ENCODE assay signal across 11 mouse cellular contexts in the genomic region with DNA sequence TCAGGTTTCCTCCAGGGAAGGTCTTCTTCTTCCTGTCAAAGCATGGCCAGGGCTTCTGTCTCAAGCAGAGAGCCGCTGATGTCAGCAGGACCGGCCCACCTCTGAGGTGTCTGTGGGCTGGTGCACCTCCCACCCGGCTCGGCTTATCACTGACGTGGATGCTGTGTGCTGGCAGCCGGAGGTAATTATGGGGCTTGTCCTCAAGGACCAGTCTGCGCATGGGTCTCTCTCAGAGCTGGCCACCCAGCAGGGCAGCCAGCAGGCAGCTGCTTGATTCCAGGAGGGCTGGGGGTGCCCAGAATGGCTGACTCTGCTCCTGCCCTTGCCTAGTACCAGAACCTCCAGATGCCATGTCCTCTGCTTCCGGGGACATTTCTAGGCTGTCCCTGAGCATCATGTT. TPM values are rescaled to one million over a fixed set of nuclear protein-coding genes. Genes with fewer than 3 reads are reported as not detected.
DNase-seq lines count a peak whose midpoint lies in the region; ATAC-seq and TF ChIP-seq lines count a peak whose summit lies in the region.
"Had no signal": no experiment of that assay in that cellular context is flagged by ENCODE, and none has a peak within 500 bp of the region (broad histone marks: within the 10 kb centered on the region; RNA-seq: fewer than 3 reads in every experiment).

No protein-coding gene starts in this region.

- no peaks in the 10 kb centered on the region for H3K9me3 ChIP-seq in kidney, embryonic 15.5 days (replicated peaks)
- no peaks in the 10 kb centered on the region for H3K9me3 ChIP-seq in hindbrain, postnatal 0 days (ENCODE audit: low read length)
- H3K9me3 ChIP-seq: limb, embryonic 12.5 days had no signal

- H3K4me2 ChIP-seq in kidney, embryonic 15.5 days = no peak overlapping the region
- no peak overlapping the region for H3K4me2 ChIP-seq in hindbrain, postnatal 0 days (ENCODE audit: low read depth, low read length)
- H3K4me2 ChIP-seq: limb, embryonic 12.5 days had no signal

- 43% methylated on average over 8 of the region's 8 CpGs for WGBS in kidney, embryonic 15.5 days
- WGBS in hindbrain, postnatal 0 days = 55% methylated on average over 8 of the region's 8 CpGs

- H3K27ac ChIP-seq in kidney, embryonic 15.5 days = no peak overlapping the region
- H3K27ac ChIP-seq in hindbrain, postnatal 0 days = 0 out of 2 replicates have a peak overlapping the region, but pooled peaks have one; percentile 15
- H3K27ac ChIP-seq: limb, embryonic 12.5 days had no signal

- H3K27me3 ChIP-seq in kidney, embryonic 15.5 days = no peaks in the 10 kb centered on the region; the same call in 1 of the 2 replicates
- no peaks in the 10 kb centered on the region for H3K27me3 ChIP-seq in hindbrain, postnatal 0 days (ENCODE audit: insufficient read depth, low read length)

- 0 out of 2 replicates have a peak, but pooled peaks have one; percentile 29 for ATAC-seq in kidney, embryonic 15.5 days (replicated peaks; ENCODE audit: low FRiP score)
- ATAC-seq in hindbrain, postnatal 0 days = peak; percentile 12; the same call in 1 of the 2 replicates
- ATAC-seq: forebrain, embryonic 16.5 days had no signal

- TF ChIP-seq CTCF in hindbrain, postnatal 0 days (IDR thresholded peaks at IDR 0.05; ENCODE audit: low read depth) = no peak

- H3K9ac ChIP-seq in kidney, embryonic 15.5 days = no peak overlapping the region
- no peak overlapping the region for H3K9ac ChIP-seq in hindbrain, postnatal 0 days (replicated peaks; ENCODE audit: low read length)
- H3K9ac ChIP-seq: limb, embryonic 12.5 days had no signal

- DNase-seq in embryo, embryonic 10.5 days (ENCODE audit: low spot score) = peak; percentile 16
- no peak for DNase-seq in embryo, embryonic 10 days (ENCODE audit: low spot score)
- no peak for DNase-seq in kidney, adult 11 months
- DNase-seq in MN1 (ENCODE audit: low spot score) = peak; percentile 77
- DNase-seq in hindbrain, postnatal 0 days (ENCODE audit: low spot score) = no peak
- DNase-seq in left cerebral cortex, postnatal 10 days (ENCODE audit: extremely low spot score in 1 of 2, low spot score in 2 of 2) = no peak
- DNase-seq in thymus, postnatal 25 days = no peak
- DNase-seq: cerebellum, postnatal 36 days had no signal

- intact Hi-C loops in left cerebral cortex, postnatal 10 days (cut with DNase I) = no loop called here

- no peaks in the 10 kb centered on the region for H3K36me3 ChIP-seq in kidney, embryonic 15.5 days
- H3K36me3 ChIP-seq in hindbrain, postnatal 0 days (ENCODE audit: insufficient read depth, low read length) = no peaks in the 10 kb centered on the region
- H3K36me3 ChIP-seq: limb, embryonic 12.5 days had no signal

- H3K4me1 ChIP-seq in kidney, embryonic 15.5 days = peaks cover 15% of the 10 kb centered on the region; the same call in 1 of the 2 replicates
- H3K4me1 ChIP-seq in hindbrain, postnatal 0 days (ENCODE audit: insufficient read depth, low read length) = no peaks in the 10 kb centered on the region; the same call in 1 of the 2 replicates

- no peak overlapping the region for H3K4me3 ChIP-seq in kidney, embryonic 15.5 days (replicated peaks)
- H3K4me3 ChIP-seq in hindbrain, postnatal 0 days (ENCODE audit: low read length) = no peak overlapping the region
- H3K4me3 ChIP-seq: limb, embryonic 12.5 days had no signal

RNA-seq across cellular contexts. Expression of gene Cbx4, which starts 19.7 kb away (rescaled TPM):
- 8.6 and 9.9 TPM in 2 replicates for polyA plus RNA-seq in kidney, embryonic 15.5 days (2015; fragmentation: Nextera tagmentation; extraction: Ambion mirVana)
- 33.6 and 41.3 TPM in 2 replicates for total RNA-seq in hindbrain, postnatal 0 days (2014; rRNA removed)
- polyA plus RNA-seq in hindbrain, postnatal 0 days (2015; fragmentation: Nextera tagmentation; extraction: Ambion mirVana) = 22.4 and 23.7 TPM in 2 replicates
- total RNA-seq in left cerebral cortex, postnatal 10 days (2021) = 10 to 100 TPM; 54.4 to 56.9 TPM

Comparison
In these comparisons a context has a peak if more than half of its experiments do, and no peak if none do; other contexts are left out.
1. DNase-seq: peak in embryo, embryonic 10.5 days (single experiment) and MN1 (single experiment); none in embryo, embryonic 10 days (single experiment), kidney, adult 11 months (single experiment), hindbrain, postnatal 0 days (single experiment), left cerebral cortex, postnatal 10 days (0 of 2) and thymus, postnatal 25 days (single experiment).